Mouse (Mus musculus) heart, adult 2 months (tissue): ENCODE results near the gene Plod1.

ENCODE experiments used
- CTCF ChIP-seq: fragments of 200-600 bp; IDR thresholded peaks from 2 replicates; pipeline ENCODE4 v1.8.1; 2022; ENCODE audit warnings: antibody characterized with exemption, mild to moderate bottlenecking, moderate library complexity
- POLR2A ChIP-seq: fragments of 200-500 bp; IDR thresholded peaks from 2 replicates; pipeline ENCODE4 v1.6.1; 2011; ENCODE audit warnings: mild to moderate bottlenecking, low read depth, low read length, control low read depth; ENCODE audit not compliant: insufficient read depth

DNA sequence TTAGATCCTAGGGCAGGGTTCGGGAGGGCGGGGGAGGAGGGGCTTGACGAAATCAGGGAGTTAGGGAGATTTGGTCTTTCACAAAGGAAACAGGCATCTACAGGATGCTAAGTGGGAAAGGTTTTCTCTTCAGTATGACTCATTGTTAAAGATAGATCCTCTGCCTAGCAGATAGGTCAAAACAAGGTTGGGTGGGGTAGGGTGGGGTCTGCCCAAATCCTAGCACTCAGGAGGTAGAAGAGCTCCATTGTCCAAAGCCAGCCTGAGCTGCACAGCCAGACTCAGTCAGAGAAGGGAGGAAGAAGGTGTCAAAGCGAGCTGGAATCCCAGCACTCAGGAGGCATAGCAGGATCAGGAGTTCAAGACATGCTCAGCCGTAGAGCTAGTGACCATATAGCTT is 919 bp upstream of the Plod1 start:
- TF ChIP-seq POLR2A, result no peak
- no peak for TF ChIP-seq CTCF
